Mouse (Mus musculus) E14TG2a.4 (cell line): ENCODE measurements around the gene Clcnka.

ENCODE experiments used
- CTCF ChIP-seq: conservative IDR thresholded peaks from 2 replicates; pipeline ENCODE4 v1.5.1; 2014; ENCODE audit warnings: low read length
- NANOG ChIP-seq: IDR thresholded peaks from 2 replicates; pipeline ENCODE4 v1.6.1; 2014; ENCODE audit warnings: borderline replicate concordance, low read length, mixed read lengths
- POU5F1 ChIP-seq: IDR thresholded peaks from 2 replicates; pipeline ENCODE4 v1.6.1; 2014; ENCODE audit warnings: low read length, borderline replicate concordance

GRCm38 (mm10) chr4:141343515-141343914 is 55.0 kb downstream of the Clcnka start:
- no peak for TF ChIP-seq CTCF
- TF ChIP-seq NANOG = no peak
- no peak for TF ChIP-seq POU5F1
